Mouse (Mus musculus): ENCODE data around the gene Zfp316.

Gene Zfp316

GRCm38 (mm10) chr5:143279247-143279646 is 9.4 kb upstream of the Zfp316 start:
- DNase-seq (ENCODE audit: low read depth, low spot score), result no peak

DNA sequence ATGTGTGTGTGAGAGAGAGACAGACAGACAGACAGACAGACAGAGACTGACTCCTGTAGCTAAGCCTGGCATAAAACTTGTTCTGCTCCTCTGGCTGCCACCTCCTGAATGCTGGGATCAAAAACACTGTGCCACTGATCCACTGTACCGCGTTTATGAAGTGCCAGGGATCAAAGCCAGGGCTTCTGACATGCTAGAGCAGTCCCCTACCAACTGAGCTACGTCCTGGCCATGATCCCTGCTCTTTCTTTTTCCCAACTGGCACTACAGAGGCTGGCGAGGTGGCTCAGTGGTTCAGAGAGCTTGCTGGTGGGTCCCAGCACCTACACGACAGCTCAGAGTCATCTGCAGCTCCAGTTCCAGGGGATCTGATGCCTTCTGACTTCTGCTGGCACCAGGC is 5.9 kb upstream of the Zfp316 start:
- DNase-seq (ENCODE audit: low read depth, low spot score), result no peak

- DNase-seq (ENCODE audit: low read depth, low spot score), result no peak
These were observed 2.9 kb upstream of the Zfp316 start for GRCm38 (mm10) chr5:143272540-143273330.

- DNase-seq (ENCODE audit: low read depth, low spot score), result no peak
These were observed 2.3 kb upstream of the Zfp316 start for GRCm38 (mm10) chr5:143272108-143272507.

GRCm38 (mm10) chr5:143271642-143272041 is 1.8 kb upstream of the Zfp316 start:
- DNase-seq (ENCODE audit: low read depth, low spot score), result no peak

GRCm38 (mm10) chr5:143270151-143270519 is 313 bp upstream of the Zfp316 start:
- no peak for DNase-seq (ENCODE audit: low read depth, low spot score)

DNA sequence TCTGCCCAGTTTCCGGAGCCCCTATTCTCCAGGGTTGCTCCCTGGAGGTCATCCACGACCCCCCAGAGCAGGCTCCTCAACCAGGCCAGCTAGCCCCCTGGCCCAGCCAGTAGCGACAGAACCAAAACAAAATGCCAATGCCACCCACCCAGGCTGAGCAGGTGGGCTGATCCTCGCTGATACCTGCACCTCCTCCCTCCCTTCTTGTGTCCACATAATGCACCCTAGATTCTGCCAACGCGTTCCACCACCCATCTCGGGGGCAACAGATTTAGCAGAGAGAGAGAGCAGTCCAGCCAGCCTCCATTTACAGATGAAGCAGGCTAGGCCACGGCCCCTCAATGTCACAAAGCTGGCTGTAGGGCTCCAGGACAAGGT is 848 bp downstream of the Zfp316 start:
- DNase-seq (ENCODE audit: low read depth, low spot score), result no peak

- DNase-seq (ENCODE audit: low read depth, low spot score), result no peak
These were observed 3.0 kb downstream of the Zfp316 start for GRCm38 (mm10) chr5:143266794-143267193.

- no peak for DNase-seq (ENCODE audit: low read depth, low spot score)
These were observed 4.4 kb downstream of the Zfp316 start for GRCm38 (mm10) chr5:143265409-143265808.

GRCm38 (mm10) chr5:143264689-143265088 is 5.1 kb downstream of the Zfp316 start:
- DNase-seq (ENCODE audit: low read depth, low spot score), result no peak

DNA sequence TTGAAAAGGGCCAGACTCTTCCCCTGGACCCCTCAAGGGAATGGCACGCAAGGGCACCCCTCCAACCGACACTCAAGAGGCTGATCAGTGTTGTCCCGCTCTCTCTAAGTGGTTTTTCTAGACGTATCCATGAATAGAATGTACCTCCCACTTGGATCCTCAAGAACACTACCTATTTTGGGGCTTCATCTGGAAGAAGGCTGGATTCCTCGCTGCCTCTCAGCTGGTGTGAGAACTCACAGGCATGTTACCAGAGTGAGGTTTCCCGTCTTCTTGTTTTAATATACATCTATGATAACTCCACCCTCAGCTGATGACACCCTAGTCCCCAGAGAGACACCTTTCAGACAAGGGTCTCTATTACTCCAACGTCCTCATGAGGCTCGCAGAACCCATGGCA is 8.2 kb downstream of the Zfp316 start:
- no peak for DNase-seq (ENCODE audit: low read depth, low spot score)

DNA sequence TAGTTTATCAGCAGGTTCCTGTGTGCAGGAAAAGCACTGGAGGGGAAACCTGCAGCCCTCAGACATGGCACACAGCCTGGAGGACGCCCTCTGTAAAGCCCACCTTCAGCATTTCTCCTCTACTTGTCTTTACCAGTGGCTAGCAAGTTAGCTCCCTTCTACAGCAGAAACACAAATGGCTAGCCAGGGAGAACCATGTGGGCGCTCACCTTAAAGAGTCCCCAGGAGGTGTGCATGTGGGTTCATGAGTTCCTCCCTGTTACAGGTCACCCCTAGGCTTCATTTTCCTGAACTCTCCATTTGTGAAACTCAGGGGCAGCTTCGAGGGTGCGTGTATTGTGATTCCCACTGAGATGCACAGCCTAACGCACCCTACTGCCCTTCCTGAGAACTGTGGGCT is 14.0 kb downstream of the Zfp316 start:
- no peak for DNase-seq (ENCODE audit: low read depth, low spot score)

GRCm38 (mm10) chr5:143255131-143255519 is 14.7 kb downstream of the Zfp316 start:
- DNase-seq (ENCODE audit: low read depth, low spot score), result no peak

DNA sequence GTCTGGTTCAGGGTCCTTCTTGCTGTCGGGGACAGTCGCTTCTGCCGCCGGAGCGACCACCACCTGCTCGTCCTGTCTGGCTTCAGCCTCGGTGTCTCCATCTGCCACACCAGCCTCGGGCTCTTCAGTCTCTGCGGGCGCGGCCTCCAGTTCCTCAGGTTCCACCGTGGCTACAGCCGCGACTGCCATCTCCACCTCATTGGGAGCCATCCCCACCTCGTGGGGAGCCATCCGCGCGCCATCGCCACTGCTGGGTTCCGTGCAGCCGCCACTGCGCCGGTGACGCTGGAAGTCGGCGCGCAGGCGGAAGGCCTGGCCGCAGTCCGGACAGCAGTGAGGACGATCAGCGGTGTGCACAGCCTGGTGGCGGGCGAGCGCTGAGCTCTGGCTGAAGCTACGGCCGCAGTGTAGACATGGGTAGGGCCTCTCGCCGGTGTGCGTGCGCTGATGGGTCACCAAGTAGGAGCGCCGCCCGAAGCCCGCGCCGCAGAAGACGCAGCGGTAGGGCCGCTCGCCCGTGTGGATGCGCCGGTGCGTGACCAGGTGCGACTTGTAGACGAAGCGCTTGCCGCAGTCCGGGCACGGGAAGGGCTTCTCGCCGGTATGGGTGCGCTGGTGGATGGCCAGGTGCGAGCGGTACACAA is 15.2 kb downstream of the Zfp316 start:
- no peak for DNase-seq (ENCODE audit: low read depth, low spot score)

- no peak for DNase-seq (ENCODE audit: low read depth, low spot score)
These were observed 15.8 kb downstream of the Zfp316 start for GRCm38 (mm10) chr5:143253881-143254486.

GRCm38 (mm10) chr5:143253186-143253880 is 16.5 kb downstream of the Zfp316 start:
- DNase-seq (ENCODE audit: low read depth, low spot score), result no peak

DNA sequence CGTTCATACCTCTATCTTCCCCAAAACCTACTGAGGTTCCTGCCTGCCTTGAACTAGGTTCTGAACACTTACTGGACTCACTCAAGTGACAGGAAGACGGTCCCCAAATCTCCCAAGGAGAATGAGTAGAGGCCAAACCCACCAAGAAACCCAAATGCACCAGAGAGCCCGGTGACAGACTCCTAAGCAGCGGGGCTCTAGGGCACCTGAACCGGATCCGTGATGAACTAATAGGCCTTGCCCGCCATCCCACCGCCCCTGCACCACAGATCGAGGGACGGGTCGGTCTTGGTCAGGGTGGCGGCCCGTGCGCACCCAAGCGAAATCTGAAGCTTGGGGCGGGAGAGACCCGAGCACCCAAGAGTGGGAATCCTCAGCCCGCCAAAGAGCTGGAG is 17.0 kb downstream of the Zfp316 start:
- no peak for DNase-seq (ENCODE audit: low read depth, low spot score)

- no peak for DNase-seq (ENCODE audit: low read depth, low spot score)
These were observed 17.8 kb downstream of the Zfp316 start for GRCm38 (mm10) chr5:143252039-143252438.

GRCm38 (mm10) chr5:143244926-143245325 is 24.9 kb downstream of the Zfp316 start:
- DNase-seq (ENCODE audit: low read depth, low spot score), result no peak

GRCm38 (mm10) chr5:143236036-143236435 is 33.8 kb downstream of the Zfp316 start:
- no peak for DNase-seq (ENCODE audit: low read depth, low spot score)

- peak; percentile 16 for DNase-seq (ENCODE audit: low read depth, low spot score)
These were observed 34.7 kb downstream of the Zfp316 start, which contains the start of gene Zfp12 for GRCm38 (mm10) chr5:143235028-143235693. TSS of gene Zfp12 (plus strand) at chr5:143235163.

DNA sequence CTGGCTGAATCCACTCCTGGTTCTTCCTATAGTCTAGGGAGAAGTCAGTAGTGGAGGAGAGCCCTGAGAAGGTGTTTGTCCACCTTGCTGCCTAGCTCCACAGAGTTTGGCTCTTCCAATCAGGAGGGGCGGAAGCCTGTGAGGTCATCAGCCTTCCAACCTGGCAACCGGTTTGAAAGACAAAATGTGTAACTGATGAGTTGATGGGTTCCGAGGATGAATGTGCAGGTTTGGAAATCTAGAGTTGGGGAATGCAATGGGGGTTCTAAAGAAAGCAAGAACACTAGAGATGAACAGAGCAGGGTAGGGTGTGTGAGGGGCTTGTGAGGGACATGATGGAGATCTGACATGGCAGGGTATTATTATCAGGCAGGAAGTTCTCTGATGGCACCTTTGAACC is 43.0 kb downstream of the Zfp316 start, which contains the start of gene Spdye4a:
Spdye4a (minus strand) TSS at position 101 of the 400 bp plus-strand sequence.
- no peak for DNase-seq (ENCODE audit: low read depth, low spot score)
